Mouse (Mus musculus) retina, postnatal 1 day (tissue): ENCODE results near the gene Stk33.
"Not testable (repeated sequence)": the region's sequence is repeated elsewhere in the genome, so short reads cannot be mapped to it uniquely, and the experiment has no call there.

Experiments used
- DNase-seq: peaks from one replicate; pipeline ENCODE4 v3.0.0-alpha.2; 2012

The Stk33 gene

DNA sequence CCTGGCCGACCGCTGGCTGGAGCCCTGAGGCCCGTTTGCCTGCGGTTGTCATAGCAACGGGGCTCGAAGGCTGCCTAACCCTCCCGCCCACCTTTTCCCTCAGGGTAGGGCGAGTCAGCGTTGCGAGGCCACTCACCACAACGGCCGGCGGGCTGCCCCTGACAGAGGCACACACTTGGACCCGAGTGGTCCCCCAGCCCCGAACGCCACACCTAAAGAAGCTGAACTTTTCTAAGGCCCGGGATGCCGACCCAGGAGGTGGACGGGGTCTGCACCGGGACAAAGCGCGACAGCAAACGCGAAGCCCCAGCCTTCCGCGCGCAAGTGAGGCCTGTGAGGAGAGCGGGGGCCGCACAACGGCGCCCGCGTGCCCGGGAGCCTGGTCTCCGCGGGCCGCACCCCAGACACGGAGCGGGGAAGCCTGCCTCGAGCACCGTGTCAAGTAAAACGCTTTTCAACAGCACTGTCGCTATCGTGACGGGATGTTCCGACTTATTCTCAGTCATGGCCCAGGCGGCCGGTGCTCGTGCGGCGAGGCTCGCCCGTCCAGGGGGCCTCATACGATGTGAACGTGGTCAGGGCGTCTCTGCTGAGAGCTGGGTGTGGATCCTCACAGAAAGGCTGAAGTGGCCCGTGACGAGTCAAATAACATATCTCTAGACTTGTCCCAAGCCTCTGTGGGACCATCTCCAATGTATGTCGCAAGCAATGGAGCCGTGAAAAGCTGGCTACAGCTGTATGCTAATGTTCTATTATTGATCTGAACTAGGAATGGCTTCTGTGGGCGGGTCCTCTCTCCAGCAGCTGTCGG lies at the start of gene Stk33:
Gene Stk33, minus strand, starts transcription at position 301 of the 811 bp plus-strand sequence.
- peak; percentile 87 for DNase-seq

DNA sequence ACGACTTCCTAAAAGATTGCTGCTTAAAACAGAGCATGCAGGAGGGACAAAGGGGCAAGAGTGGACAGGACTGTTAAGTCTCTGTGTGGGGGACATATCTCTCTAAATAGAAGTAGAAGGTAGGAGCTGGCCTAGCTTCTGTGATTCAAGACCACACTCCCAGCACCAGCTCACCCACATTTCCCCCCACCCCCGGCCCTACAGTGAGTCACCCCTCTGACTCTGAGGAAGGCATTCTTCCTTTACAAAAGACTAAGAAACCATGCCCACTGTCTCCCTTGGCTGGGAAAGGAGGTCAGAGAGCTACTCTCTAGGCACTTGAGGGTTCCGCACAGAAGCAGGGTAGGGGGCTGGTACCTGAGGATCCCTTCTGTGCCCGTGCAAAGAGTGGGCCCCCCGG lies 45.3 kb upstream of the Stk33 start:
- no peak for DNase-seq

DNA sequence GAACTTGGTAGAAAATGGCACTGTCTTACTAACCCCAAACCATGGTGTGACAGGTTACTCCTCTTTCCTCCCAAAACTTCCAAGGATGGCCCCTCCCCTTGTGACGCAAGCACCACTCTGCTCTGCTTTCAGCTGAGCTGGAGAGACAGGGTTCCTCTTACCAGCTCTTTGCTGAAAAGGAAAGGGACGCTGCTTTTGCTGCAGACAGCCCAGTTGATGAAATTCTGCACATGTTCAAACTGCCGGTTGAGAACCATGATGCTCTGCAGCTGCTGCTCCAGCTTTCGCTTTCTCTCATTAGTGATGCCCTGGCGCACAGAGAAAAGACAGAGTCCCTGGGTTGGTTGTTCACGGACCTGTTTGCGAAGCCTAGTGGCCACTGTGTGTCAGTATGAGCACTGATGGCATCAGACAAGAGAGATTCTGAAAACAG lies 41.9 kb upstream of the Stk33 start:
- peak; percentile 88 for DNase-seq

DNA sequence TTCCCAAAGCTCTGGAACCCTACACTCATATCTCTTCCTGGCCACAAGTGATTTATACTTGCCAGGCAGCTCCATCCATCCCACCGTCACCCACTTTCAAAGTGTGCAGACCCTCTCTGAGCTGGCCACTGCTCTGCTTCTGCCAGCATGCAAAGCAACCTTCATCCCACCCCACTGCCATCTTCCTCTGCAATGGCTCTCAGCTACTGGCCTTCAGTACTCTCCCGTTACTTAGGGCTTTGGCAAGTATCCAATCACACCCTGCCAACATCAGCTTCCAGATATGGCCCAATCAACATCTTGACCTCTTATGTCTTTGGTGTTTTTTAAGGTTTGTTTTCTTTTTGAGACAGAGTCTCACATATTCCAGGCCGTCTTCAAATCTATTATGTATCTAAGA lies 39.0 kb upstream of the Stk33 start:
- no peak for DNase-seq

DNA sequence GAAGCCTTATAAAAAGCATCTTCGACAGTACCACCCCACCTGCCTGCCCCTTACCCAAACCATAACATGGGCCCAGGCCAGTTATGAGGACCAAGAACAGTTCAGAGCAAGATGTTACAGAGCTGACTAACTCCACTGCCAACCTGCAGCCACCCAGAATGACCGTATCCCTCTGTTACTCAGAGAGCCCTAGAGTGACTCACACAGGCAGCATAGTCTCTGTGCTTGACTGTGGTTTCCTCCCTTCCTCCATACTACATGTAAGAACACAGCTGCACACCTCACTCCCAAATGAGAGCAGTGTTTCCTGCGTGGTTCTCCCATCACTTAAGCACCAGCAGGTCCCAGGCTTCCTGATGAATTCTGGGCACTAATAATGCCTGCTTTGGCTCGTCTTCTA lies 31.8 kb upstream of the Stk33 start:
- DNase-seq, result no peak

DNA sequence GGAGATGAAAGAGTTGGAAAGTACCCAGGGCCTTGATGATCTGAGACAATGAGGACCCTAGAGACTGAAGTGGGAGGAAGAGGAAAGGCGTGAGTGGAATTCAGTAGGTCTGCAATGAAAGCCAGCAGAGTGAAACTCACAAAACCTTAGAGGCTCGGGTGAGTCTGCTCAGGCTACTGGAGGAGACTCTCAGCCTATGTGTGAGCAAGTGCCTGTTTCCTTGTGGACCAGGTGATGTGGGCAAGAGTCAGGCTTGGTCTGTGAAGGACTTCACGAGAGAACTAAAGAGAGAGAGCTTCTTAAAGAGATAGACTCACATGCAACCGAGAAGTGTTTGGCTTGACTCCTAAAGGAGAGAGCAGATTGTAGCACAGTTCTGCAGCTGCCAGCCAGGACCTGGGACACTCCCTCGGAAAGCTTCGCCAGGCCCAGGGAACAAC lies 29.4 kb upstream of the Stk33 start:
- DNase-seq, result no peak

DNA sequence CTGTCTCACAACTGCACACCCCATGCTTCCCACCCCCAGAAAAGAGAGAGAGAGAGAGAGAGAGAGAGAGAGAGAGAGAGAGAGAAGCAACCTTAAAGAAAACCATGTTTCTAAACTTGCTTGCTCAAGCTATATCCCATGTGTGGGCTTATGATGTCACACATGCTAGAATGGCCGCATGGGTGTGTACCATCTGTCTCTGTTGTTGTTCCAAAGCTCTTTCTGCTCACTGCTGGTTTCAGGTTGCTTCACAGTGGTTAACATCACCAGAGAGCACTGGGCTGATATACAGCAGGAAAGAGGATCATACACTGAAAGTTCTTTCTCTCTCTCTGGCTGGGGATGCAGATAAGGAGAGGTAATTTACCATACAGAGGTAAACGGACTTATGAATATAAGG lies 28.7 kb upstream of the Stk33 start:
- DNase-seq, result peak; percentile 14

DNA sequence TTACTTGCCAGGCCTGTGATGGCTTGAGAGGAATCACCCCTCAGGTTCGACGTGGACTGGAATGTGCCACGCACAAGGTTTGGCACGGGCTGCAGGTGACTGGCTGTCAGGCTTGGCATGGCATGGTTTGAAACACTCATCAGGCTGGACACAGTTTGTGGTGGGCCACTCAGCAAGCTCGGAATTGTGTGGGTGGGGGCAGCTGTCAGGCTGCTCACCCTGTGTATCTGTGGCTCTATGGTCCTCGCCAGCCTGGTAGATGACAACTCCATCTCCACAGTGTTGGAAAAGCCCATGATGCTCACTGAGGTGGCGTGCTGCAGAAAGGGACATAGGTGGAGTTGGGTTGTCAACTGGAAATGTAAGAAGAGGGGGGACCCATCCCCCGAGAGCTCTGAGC lies 21.8 kb upstream of the Stk33 start:
- no peak for DNase-seq

DNA sequence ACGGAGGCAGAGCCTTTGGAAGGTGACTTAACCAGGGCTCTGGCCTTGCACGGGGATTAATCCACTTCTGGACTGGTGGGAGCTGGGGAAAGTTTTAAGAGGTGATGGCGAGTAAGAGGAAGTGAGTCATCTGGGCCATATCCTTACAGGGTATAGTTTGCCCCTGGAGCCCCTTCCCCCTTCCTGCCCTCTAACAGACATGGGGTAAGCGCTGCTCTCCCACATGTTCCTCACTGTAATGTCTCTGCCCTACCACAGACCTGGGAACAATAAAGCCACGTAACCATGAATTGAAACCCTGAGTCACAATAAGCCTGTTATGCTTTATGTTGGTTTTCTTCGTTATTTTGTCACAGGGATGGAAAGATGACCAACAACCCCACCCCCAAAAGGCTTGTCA lies 17.7 kb upstream of the Stk33 start:
- no peak for DNase-seq

DNA sequence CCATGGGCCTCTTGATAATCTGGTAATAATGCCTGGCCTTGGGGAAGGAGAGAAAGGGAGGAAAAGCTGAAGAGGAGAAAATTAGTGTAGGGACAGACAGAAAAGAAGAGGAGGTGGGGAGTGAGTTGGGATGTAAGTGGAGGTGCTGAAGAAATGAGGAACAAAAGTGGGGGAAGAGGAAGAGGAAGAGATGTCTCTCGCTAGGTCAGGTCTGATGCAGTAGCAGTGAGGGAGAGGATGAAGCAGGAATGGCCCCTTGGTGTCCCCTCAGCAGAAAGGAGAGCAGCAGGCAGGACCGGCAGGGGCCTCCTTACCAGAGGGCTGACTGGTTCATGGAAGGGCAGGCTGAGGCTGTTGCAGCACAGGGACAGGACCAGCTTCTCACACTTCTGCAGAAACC lies 16.9 kb upstream of the Stk33 start:
- DNase-seq, result no peak

DNA sequence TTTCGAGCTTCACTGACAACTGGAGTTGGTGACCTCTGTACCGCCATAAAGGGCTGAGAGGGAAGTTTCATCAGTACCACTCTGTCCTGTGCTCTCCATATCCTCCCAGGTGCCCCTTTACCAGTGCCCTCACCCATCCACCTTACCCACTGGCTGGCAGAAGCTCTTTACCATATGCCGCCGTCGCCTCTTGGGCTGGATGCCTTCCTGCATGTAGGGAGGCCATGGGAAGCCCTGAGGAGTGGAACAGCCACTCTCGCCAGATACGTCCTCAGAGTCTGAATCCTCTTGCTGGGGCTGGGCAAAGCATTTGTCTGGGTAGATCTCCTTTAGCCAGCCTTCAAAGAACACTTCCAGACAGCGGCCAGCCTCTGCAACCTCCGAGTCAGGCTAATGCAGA lies 16.0 kb upstream of the Stk33 start:
- no peak for DNase-seq

DNA sequence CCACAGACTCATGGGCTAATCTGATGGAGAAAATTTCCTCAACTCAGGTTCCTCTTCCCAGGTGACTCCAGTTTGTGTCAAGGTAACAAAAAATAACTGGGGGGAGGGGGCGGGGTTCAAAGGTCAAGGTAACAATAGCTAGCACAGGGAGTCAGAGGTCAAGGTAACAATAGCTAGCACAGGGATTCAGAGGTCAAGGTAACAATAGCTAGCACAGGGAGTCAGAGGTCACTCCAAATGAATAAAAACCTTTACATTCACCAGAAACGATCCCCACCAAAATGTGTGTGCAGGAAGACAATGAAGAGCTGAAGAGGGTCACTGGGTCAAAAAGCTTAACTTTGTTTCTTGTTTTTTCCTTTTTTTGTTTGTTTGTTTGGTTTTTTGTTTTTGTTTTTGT lies 9.2 kb upstream of the Stk33 start:
- DNase-seq, result no peak

DNA sequence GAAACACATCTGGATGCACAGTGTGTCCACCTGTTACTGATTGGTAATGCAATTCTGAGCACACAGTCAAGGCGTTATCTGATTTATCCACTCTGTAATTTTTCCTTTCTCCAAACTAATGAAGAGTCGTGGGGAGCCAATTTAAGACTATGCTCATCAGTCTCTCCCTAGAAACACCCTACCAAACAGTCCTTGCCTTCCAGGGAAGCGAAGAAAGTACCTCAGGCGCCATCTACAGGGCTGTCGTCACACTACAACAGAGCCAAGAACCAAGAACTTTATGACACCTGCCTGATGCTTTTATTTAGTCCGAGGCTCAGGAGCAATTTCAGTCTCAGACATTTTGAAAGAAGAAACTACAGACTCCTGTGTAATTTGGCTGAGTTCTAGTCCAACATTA lies 6.1 kb upstream of the Stk33 start:
- DNase-seq, result peak; percentile 72

DNA sequence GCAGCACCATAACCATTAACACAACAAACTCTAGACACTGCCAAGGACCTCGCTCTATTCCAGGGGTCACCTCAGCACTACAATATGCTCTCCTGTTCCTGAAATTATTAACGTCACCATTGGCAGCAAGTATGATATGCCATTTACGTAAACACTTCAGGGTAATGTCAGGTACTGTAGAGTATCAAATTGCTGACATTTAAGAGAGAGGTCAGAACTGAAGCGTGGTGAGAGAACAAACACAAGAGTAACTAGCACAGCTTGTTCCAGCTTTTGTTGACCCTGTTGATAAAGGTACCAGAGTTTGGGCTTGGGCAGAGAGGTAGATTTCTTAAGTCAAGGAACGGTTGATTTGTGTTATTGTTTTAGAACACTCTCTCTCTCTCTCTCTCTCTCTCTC lies 3.9 kb upstream of the Stk33 start:
- no peak for DNase-seq

DNA sequence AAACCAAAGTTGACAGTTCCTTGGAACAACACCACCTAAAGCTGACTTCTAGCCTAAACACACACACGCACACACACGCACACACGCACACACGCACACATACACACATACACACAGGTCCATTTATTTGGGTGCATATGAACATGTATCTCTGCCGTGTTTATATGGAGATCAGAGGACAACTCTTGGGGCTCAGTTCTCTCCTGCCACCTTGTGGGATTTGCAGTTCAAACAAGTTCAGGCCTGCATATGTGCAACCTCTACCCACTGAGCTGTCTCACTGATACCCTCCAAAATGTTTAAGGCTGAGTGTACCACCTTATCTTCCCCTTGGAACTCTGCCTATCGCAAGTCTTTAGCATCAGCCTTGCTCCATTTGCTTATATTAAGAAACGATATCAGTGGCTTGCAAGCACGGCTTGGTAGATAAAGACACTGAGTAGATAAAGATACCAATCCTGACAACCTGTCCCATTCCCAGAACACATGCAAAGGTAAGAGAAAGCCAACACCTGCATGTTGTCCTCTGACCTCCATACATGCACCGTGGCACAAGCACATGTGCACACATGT lies 1.9 kb upstream of the Stk33 start:
- DNase-seq, result peak; percentile 54

DNA sequence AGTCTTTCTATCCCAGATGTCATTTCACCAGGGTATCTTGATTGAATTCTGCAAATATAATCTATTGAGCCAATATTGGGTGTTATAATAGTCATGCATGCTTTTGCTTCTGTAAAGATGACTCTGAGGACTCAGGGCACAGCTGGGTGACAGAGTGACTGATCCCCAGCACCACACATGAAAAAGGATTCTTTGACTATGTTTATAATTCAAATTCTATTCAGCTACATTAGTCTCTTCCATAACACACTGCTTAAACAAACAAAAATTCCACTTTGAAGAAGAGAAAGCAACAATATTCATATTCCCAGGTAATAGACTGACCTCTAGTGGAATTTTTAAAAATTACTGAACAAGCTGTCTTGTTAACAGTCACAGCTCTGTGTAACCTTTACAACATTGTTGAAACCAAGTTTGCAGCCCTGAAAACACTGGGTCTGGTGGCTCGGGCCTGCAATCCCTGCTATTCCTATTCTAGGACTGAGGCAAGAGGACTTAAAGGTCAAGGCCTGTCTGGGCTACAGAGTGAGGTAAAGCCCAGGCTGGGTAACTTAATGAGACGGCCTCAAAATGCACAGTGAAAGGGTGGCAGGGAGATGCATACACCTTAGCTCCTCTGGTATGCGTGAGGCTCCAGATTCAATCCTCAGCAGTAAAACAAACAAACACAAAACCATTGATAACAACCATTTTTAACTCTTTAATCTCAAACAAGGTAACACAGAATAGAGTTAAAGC lies 14.3 kb downstream of the Stk33 start:
- peak; percentile 63 for DNase-seq

DNA sequence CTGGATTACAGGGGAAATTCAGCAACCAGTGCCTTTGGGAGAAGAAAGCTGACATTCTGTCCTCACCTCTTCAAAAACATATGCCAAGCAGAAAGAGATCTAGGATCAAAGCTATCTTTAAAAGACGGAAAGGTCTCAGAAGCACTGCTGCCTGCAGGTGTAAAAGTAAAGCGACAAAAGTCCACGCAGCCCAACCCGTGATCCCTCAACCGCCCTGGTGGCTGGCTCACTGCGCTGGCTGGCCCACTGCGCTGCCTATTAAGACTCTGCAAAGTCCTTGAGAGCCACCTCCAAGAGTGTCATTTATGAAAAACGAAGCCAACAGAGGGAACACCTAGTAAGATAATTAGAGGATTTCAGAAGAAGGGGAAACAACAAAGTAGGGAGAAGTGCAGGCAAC lies 16.1 kb downstream of the Stk33 start:
- no peak for DNase-seq

DNA sequence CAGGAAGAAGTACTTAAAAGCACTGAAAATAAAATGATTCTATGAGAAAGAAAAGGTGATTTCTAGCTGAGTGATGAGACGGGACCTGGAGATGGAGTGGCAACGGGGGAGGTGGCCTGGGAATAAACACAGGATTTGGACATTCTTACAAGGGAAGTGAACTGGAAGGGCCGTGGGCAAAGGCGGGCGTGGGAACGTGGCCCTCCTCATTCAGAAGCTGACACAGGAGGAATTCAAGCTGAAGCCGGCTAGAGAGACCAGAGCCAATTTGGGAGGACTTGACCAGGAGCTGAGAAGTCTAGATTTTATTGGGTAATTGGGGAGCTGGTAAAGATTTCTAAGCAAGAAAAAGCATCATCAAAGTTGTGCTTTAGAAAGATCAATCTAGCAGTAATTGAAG lies 33.4 kb downstream of the Stk33 start:
- DNase-seq, result peak; percentile 40

DNA sequence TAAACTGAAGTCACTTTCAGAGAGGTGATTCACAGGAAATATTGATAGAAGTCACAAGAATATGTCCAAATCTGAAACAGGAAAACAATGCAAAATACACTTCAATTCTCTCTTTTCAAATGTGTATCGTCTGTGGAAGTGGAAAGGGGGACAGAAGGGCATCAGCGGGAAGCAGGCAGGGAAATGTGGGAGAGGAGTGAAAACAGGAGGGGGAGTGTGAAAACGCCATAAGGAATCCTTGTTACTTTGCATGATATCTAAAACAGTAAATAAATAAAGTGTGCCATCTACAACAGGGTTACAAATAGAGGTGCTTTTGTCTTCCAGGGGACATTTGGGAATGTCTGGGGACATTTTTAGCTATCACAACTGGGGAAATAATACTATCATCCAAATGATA lies 39.6 kb downstream of the Stk33 start:
- no peak for DNase-seq

DNA sequence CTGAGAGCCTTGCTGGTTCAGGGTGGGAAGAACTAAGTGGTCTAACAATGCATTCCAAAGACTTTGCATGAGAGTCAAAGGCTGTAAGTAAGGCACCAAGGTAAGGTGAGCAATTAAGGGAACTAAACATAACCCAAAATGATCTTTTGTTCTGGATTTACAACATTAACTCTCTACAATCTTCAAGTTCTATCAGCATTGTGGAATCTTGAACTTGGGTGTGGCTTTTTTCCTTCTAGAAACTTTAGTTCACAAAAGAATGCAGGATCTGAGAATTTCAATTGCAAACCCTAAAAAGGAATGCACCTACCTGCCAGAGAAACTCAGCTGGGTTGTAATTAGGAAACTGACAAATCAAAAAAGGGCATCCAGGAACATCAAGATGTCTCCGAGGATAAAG lies 57.8 kb downstream of the Stk33 start:
- DNase-seq, result no peak

DNA sequence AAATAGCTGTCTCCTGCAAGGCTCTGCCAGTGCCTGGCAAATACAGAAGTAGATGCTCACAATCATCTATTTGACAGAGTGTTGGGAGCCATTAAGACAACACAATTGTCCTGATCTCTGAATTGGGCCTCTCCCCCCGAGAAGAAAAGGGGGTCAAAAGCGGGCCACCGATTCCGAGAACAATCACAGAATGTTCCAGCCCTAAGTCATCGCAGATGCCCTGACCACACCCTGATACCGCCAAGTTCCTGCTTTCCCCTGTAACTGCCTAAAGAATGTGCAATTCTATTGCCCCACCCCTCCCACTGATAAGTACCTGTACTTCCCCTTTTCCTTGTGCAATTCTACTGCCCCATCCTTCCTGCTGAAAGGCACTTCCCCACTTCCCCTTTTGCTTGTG lies 65.3 kb downstream of the Stk33 start:
- DNase-seq, result not testable (repeated sequence)

DNA sequence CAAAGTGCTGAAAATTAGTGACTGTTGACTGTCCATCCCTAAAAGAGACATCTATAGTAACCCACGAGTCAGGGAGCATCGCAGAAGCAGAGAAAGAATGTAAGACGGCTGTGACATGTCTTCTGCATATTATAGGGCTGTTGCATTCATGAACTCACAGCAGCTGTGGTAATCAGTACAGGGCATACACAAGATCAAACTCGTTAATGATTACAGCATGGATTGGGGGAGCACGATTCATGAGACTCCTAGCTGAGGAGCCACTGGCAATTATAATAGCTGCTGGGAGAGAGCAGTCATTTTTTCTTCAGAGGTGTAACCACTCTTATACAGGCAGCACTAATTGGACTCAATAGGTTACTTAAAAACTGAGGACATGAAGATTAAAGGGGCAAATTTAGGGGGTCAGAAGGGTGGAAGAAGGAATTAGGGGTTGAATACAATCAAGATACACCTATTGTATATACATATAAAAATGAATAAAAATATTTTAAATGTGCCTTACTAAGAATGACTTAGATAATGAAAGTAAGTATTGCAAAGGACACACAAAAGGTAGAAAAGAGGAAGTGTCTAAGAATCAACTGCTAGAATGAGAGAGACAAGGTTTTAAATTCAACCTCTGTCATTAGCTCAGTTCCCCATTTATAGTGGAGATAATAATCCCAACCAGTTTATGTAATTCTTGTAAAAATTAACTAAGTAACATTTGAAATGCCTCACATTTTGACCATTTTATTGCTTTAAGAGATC lies 80.3 kb downstream of the Stk33 start:
- no peak for DNase-seq

DNA sequence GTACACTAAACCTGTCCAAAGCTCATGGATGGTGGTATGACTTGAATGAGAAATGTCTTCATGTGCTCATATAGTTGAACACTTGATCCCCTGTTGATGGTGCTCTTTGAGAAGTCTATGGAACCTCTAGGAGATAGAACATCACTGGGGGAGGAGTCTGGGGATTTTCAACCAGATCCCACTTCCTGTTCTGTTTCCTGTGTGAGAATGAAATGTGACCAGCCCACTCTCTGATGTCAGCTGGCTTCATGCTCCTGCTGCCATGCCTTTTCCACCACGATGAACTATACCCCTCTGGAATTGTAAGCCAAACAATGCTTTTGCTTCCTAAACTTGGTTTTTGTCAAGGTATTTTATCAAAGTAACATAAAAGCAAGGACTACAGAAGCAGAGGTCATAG lies 81.0 kb downstream of the Stk33 start:
- no peak for DNase-seq
